Mouse (Mus musculus): ENCODE measurements around the gene Lst1. TPM values are rescaled to one million over a fixed set of nuclear protein-coding genes. Genes with fewer than 3 reads are reported as not detected.

The Lst1 gene
- polyA plus RNA-seq, 1 experiment = 17.7 TPM

DNA sequence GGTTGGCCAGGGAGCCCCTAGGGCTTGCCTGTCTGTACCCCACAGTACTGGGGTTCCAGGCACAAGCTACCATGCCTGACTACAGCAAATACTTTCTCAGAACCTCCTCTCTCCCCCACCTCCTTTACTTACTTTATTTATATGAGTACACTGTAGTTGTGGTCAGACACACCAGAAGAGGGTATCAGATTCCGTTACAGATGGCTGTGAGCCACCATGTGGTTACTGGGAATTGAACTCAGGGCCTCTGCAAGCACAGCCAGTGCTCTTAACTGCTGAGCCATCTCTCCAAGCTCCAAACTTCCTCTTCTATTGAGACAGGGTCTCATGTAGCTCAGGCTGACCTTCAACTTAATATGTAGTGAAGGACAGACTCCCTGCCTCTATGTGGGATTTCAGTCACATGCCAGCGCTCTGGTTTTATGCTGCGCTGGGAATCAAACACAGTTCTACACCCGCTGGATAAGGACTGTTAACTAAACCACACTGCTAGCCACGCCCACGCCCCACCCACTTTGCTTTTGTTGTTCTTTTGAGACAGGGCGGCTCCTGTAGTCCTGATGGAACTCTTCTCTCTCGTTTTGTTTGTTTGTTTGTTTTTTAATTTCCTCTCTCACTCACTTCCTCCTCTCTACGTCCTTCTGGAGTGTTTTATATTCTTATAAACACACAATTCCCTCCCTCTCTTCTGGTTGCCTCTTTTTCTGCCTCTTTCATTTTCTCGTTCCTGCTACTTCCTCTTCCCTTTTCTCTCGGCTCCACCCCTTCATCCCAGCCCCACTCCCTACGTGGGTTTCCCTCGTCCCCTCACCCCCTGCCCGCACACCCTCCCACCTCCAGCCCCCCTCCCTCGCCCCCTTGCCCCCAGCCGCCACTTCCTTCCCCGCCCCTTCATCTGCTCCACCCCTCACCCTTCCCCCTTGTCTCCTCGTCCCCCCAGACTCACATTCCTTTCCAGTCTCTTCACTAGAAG lies 2.3 kb downstream of the Lst1 start:
- 7% methylated on average over 16 of the region's 18 CpGs for WGBS
- Histone ChIP-seq H3K27me3 (replicated peaks; ENCODE audit: control insufficient read depth, insufficient read depth, low read length) (no peaks in the 10 kb centered on the region), H3K27ac (ENCODE audit: insufficient read depth, low read depth, low read length) (peak overlapping the region; percentile 15; the same call in 1 of the 2 replicates), H3K4me1 (ENCODE audit: control insufficient read depth, insufficient read depth, low read length) (no peaks in the 10 kb centered on the region), H3K4me3 (ENCODE audit: insufficient read depth, low read depth, low read length) (peak overlapping the region; percentile 42), H3K36me3 (ENCODE audit: control insufficient read depth, insufficient read depth, low read length) (no peaks in the 10 kb centered on the region)
- no peak for TF ChIP-seq CTCF (conservative IDR thresholded peaks at IDR 0.05; ENCODE audit: insufficient read depth, insufficient read length, low read depth, low read length)
- TF ChIP-seq POLR2A (IDR thresholded peaks at IDR 0.05; ENCODE audit: low read depth, low read length) = no peak
- peak; percentile 76 for DNase-seq

DNA sequence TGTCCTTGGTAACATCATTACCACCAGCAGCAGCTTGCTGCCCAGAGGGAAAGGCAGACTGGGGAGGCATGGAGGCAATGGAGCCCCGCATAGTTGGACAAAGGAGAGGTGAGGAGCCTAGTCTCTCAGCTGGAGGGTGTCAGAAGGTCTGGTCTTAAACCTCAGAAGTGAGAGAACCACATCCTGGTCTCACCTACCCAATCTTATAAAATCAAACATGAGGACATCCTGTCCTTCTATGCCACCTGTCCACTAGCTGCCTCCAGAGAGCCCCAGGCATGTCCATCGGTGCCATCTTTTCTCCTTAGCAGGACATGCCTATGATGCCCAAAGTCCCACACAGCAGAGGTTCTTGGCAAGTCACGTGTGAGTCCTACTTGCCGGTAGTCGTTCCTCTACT lies 8.1 kb downstream of the Lst1 start:
- 88% methylated on average over 5 of the region's 5 CpGs for WGBS
- TF ChIP-seq POLR2A (IDR thresholded peaks at IDR 0.05; ENCODE audit: low read depth, low read length) = no peak
- no peak overlapping the region for H3K27ac ChIP-seq (ENCODE audit: insufficient read depth, low read depth, low read length)
- DNase-seq = no peak
- H3K27me3 ChIP-seq (replicated peaks; ENCODE audit: control insufficient read depth, insufficient read depth, low read length) = no peaks in the 10 kb centered on the region
- H3K4me1 ChIP-seq (ENCODE audit: control insufficient read depth, insufficient read depth, low read length) = no peaks in the 10 kb centered on the region
- no peak overlapping the region for H3K4me3 ChIP-seq (ENCODE audit: insufficient read depth, low read depth, low read length)
- no peaks in the 10 kb centered on the region for H3K36me3 ChIP-seq (ENCODE audit: control insufficient read depth, insufficient read depth, low read length)

DNA sequence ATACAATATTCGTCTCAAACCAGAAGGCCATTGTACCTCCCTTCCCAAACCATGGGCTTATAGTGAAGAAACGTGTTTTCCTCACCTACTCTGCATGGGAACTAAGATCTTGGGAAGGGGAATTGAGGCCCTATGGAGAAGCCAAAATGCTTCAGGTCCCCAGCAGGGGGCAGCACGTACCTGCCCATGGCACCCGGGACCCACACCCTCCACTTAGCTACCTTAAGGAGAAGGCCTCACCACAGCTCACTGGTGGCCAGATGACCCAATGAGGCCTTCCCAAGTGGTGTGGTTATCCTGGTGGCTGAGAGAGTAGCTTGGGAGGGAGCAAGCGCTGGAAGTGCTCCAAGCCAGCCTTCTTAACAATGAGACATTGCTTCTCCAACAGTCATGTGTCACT lies 9.7 kb downstream of the Lst1 start:
- Histone ChIP-seq H3K36me3 (ENCODE audit: control insufficient read depth, insufficient read depth, low read length) (no peaks in the 10 kb centered on the region), H3K27me3 (replicated peaks; ENCODE audit: control insufficient read depth, insufficient read depth, low read length) (no peaks in the 10 kb centered on the region), H3K27ac (ENCODE audit: insufficient read depth, low read depth, low read length) (no peak overlapping the region), H3K4me3 (ENCODE audit: insufficient read depth, low read depth, low read length) (no peak overlapping the region), H3K4me1 (ENCODE audit: control insufficient read depth, insufficient read depth, low read length) (0 out of 2 replicates have a peak, but pooled peaks cover 3% of the 10 kb centered on the region)
- WGBS = 17% methylated on average over 5 of the region's 5 CpGs
- peak; percentile 77 for DNase-seq
- TF ChIP-seq POLR2A (IDR thresholded peaks at IDR 0.05; ENCODE audit: low read depth, low read length) = no peak
- peak; percentile 97 for TF ChIP-seq CTCF (conservative IDR thresholded peaks at IDR 0.05; ENCODE audit: insufficient read depth, insufficient read length, low read depth, low read length)

DNA sequence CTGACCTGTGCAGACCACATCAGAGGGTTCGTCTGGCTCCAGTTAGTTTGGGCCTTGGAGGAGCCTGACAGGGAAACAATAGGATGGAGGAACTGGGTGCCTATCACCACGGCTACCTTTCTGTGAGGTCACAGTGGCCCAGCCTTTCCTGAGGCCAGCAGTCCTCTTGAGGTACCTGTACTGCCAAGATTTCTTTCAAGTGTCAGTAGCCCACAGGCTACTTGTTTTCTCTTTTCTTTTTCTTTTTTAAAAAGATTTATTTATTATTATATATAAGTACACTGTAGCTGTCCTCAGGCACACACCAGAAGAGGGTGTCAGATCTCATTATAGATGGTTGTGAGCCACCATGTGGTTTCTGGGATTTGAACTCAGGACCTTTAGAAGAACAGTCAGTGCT lies 12.3 kb downstream of the Lst1 start, which contains the start of gene Aif1:
Gene Aif1, minus strand, starts transcription at position 101 of the 400 bp plus-strand sequence.
- DNase-seq = no peak
- H3K4me3 ChIP-seq (ENCODE audit: insufficient read depth, low read depth, low read length) = no peak within 1 kb of the TSS
- no peak within 1 kb of the TSS for H3K27ac ChIP-seq (ENCODE audit: insufficient read depth, low read depth, low read length)
- TF ChIP-seq CTCF (conservative IDR thresholded peaks at IDR 0.05; ENCODE audit: insufficient read depth, insufficient read length, low read depth, low read length) (no peak), POLR2A (IDR thresholded peaks at IDR 0.05; ENCODE audit: low read depth, low read length) (no peak)
- 81% methylated on average over 2 of the region's 2 CpGs for WGBS
- no peaks in the 10 kb centered on the region for H3K27me3 ChIP-seq (replicated peaks; ENCODE audit: control insufficient read depth, insufficient read depth, low read length)
- H3K36me3 ChIP-seq (ENCODE audit: control insufficient read depth, insufficient read depth, low read length) = no peaks in the 10 kb centered on the region
- H3K4me1 ChIP-seq (ENCODE audit: control insufficient read depth, insufficient read depth, low read length) = 0 out of 2 replicates have a peak, but pooled peaks cover 5% of the 10 kb centered on the region

DNA sequence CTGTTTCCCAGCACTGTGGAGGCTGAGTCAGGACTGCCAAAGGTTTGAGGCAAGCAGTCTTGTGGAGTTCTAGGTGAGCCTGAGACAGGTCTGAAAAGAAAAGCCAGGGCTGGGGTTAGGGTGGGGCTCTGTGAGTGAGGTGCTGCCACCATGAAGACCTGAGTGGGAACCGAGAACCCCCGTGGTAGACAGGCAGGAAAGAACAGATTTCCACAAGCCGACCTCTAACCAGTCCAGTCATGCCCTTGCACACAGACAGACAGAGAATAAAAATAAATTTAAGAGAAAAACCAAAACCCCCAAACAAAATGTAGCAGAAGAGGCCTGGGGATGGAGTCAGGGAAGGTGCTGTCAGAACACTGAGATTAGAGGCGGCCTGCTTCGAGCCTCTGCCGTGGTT lies 12.9 kb downstream of the Lst1 start:
- TF ChIP-seq POLR2A (IDR thresholded peaks at IDR 0.05; ENCODE audit: low read depth, low read length) = no peak
- no peak for TF ChIP-seq CTCF (conservative IDR thresholded peaks at IDR 0.05; ENCODE audit: insufficient read depth, insufficient read length, low read depth, low read length)
- WGBS = 61% methylated on average over 6 of the region's 6 CpGs
- no peak for DNase-seq
- Histone ChIP-seq H3K4me1 (ENCODE audit: control insufficient read depth, insufficient read depth, low read length) (0 out of 2 replicates have a peak, but pooled peaks cover 5% of the 10 kb centered on the region), H3K4me3 (ENCODE audit: insufficient read depth, low read depth, low read length) (no peak overlapping the region), H3K36me3 (ENCODE audit: control insufficient read depth, insufficient read depth, low read length) (no peaks in the 10 kb centered on the region), H3K27ac (ENCODE audit: insufficient read depth, low read depth, low read length) (no peak overlapping the region), H3K27me3 (replicated peaks; ENCODE audit: control insufficient read depth, insufficient read depth, low read length) (no peaks in the 10 kb centered on the region)

DNA sequence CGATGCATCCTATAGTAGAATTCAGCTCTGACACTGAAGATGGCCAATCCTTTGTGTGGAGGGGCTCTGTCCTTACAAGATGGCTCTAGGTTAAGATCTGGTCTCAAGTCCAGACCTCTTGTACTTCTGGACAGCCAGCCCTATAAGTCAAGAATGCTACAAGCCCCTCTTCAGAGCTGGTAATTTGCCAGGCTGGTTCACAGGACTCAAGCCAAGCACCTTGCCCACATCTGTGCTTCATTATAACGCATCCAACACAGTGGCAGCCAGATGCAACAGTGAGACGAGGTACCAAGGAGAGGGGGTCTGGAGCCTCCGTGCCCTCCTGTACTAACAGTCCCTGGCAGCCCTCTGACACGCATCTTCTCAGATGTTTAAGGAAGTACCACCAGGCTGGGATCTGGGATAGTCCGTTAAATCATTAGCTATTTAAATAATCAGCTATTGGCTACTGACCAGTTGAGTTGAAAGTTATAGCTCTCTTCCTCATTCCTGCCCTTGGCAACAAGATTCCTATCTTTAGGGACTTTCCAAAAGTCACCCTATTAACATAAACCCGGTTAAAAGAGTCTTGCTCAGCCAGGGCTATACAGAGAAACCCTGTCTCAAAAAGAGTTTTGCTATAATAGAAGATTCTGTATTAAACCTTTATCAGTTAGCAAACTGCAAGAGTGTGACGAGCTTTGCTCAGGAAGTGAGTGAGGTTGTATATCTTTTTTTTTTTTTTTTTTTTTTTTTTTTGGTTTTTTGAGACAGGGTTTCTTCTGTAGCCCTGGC lies 13.8 kb downstream of the Lst1 start:
- Histone ChIP-seq H3K27ac (ENCODE audit: insufficient read depth, low read depth, low read length) (peak overlapping the region; percentile 88), H3K4me1 (ENCODE audit: control insufficient read depth, insufficient read depth, low read length) (0 out of 2 replicates have a peak, but pooled peaks cover 5% of the 10 kb centered on the region), H3K27me3 (replicated peaks; ENCODE audit: control insufficient read depth, insufficient read depth, low read length) (no peaks in the 10 kb centered on the region), H3K36me3 (ENCODE audit: control insufficient read depth, insufficient read depth, low read length) (no peaks in the 10 kb centered on the region), H3K4me3 (ENCODE audit: insufficient read depth, low read depth, low read length) (no peak overlapping the region)
- TF ChIP-seq POLR2A (IDR thresholded peaks at IDR 0.05; ENCODE audit: low read depth, low read length) = no peak
- TF ChIP-seq CTCF (conservative IDR thresholded peaks at IDR 0.05; ENCODE audit: insufficient read depth, insufficient read length, low read depth, low read length) = no peak
- 49% methylated on average over 8 of the region's 8 CpGs for WGBS
- peak; percentile 41 for DNase-seq

DNA sequence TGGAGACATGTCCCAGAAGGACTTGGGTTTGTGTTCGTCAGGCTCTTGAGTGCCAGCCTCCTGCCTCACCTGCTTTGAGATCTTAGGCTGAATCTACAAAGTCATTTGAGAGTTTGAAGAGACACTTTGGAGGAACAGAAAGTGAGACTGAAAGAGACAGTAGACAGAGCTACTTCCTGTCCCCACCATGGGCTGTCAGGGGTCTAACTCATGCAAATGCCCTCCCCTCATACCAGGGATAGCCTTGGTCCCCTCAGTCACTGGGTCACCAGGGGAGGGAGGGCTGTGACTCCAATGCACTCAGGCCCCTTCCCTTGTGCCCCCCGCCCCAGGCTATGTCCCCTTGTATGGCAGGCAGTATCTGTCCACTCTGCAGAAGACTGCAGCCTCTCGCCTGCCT lies 14.9 kb downstream of the Lst1 start:
- H3K27ac ChIP-seq (ENCODE audit: insufficient read depth, low read depth, low read length) = peak overlapping the region; percentile 56
- 89% methylated on average over 3 of the region's 3 CpGs for WGBS
- DNase-seq = no peak

More for the DNA sequence above, 14.9 kb downstream of the Lst1 start:
- no peak overlapping the region for H3K4me3 ChIP-seq (ENCODE audit: insufficient read depth, low read depth, low read length)
- no peak for TF ChIP-seq CTCF (conservative IDR thresholded peaks at IDR 0.05; ENCODE audit: insufficient read depth, insufficient read length, low read depth, low read length)
- no peaks in the 10 kb centered on the region for H3K27me3 ChIP-seq (replicated peaks; ENCODE audit: control insufficient read depth, insufficient read depth, low read length)
- no peaks in the 10 kb centered on the region for H3K36me3 ChIP-seq (ENCODE audit: control insufficient read depth, insufficient read depth, low read length)
- 0 out of 2 replicates have a peak, but pooled peaks cover 5% of the 10 kb centered on the region for H3K4me1 ChIP-seq (ENCODE audit: control insufficient read depth, insufficient read depth, low read length)

Data from kidney, adult 2 months (tissue).